Mouse (Mus musculus): ENCODE measurements around the gene Pbxip1.
"Not testable (repeated sequence)": the region's sequence is repeated elsewhere in the genome, so short reads cannot be mapped to it uniquely, and the experiment has no call there.

Gene Pbxip1

GRCm38 (mm10) chr3:89409701-89410100 lies 26.8 kb upstream of the Pbxip1 start:
- DNase-seq: no peak

- no peak for DNase-seq
Observed at GRCm38 (mm10) chr3:89410864-89411263, 25.6 kb upstream of the Pbxip1 start.

GRCm38 (mm10) chr3:89411490-89412393 lies 24.8 kb upstream of the Pbxip1 start, which contains the start of gene Flad1:
Gene Flad1 (minus strand): TSS chr3:89411870.
- peak; percentile 92 to 99 for DNase-seq

GRCm38 (mm10) chr3:89416158-89416557 lies 20.3 kb upstream of the Pbxip1 start:
- no peak for DNase-seq

GRCm38 (mm10) chr3:89417131-89417530 lies 19.4 kb upstream of the Pbxip1 start:
- DNase-seq: no peak

- DNase-seq: no peak
Observed at GRCm38 (mm10) chr3:89417840-89418169, 18.7 kb upstream of the Pbxip1 start.

GRCm38 (mm10) chr3:89418170-89418860 lies 18.2 kb upstream of the Pbxip1 start, which contains the start of the genes Cks1b and Shc1:
Gene Cks1b (minus strand): TSS chr3:89418383.
Gene Shc1 (plus strand): TSS chr3:89418443.
- DNase-seq: peak; percentile 91 to 97

- DNase-seq: peak in 1 of 2 experiments; percentile 32
Observed at GRCm38 (mm10) chr3:89418861-89419250, 17.6 kb upstream of the Pbxip1 start.

GRCm38 (mm10) chr3:89419571-89419970 lies 16.9 kb upstream of the Pbxip1 start:
- DNase-seq: no peak

GRCm38 (mm10) chr3:89419981-89420380 lies 16.5 kb upstream of the Pbxip1 start:
- no peak for DNase-seq

- no peak for DNase-seq
Observed at GRCm38 (mm10) chr3:89420421-89420820, 16.1 kb upstream of the Pbxip1 start.

- no peak for DNase-seq
Observed at GRCm38 (mm10) chr3:89421002-89421774, 15.3 kb upstream of the Pbxip1 start.

GRCm38 (mm10) chr3:89421810-89422473 lies 14.6 kb upstream of the Pbxip1 start:
- no peak for DNase-seq

GRCm38 (mm10) chr3:89422556-89423205 lies 13.8 kb upstream of the Pbxip1 start:
- DNase-seq: no peak

GRCm38 (mm10) chr3:89424416-89425140 lies 11.9 kb upstream of the Pbxip1 start:
- no peak for DNase-seq

- no peak for DNase-seq
Observed at GRCm38 (mm10) chr3:89425141-89425525, 11.4 kb upstream of the Pbxip1 start.

GRCm38 (mm10) chr3:89425876-89426275 lies 10.6 kb upstream of the Pbxip1 start:
- no peak for DNase-seq

- not testable (repeated sequence) for DNase-seq
Observed at GRCm38 (mm10) chr3:89429021-89429420, 7.5 kb upstream of the Pbxip1 start.

GRCm38 (mm10) chr3:89430171-89431159 lies 6.0 kb upstream of the Pbxip1 start, which contains the start of gene Pygo2:
Gene Pygo2 (plus strand): TSS chr3:89430214.
- peak; percentile 90 to 91 for DNase-seq

GRCm38 (mm10) chr3:89432606-89433005 lies 3.9 kb upstream of the Pbxip1 start:
- DNase-seq: no peak
